Mouse (Mus musculus): Measurements from ENCODE around the gene Ino80.

The Ino80 gene

GRCm38 (mm10) chr2:119350555-119351486 lies 126.7 kb downstream of the Ino80 start, which contains the start of gene Chac1:
Gene Chac1, plus strand, starts transcription at chr2:119351229.
- DNase-seq: peak; percentile 88 to 95

DNA sequence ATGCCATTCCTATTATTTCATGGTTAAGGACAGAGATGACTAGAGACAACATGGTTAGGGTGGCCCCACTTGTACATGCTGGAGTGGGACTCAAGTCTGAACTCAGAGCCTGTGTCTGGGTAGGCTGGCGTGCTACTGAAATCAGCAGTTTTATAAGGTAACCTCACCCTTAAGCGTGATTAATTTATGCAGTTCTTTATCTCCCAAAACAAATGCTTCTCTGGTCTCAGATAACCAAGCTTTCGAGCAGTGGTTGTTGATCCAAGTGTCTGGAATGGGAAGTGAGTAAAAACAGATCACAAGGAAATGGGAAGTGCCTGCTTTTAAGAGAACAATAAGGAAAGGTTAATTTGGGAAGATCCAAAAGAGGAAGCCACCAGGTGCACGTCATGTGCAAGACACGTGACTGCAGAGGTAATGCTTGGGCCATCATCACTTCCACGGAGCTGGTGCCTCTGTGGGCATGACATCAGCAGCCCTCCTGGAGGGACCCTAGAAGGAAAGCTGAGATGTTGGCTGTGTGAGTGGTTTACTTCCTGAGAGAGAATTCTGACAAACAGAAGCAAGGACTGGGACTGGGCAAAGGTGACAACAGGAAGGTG lies 132.8 kb downstream of the Ino80 start:
- DNase-seq: peak in 1 of 2 experiments; percentile 43

- DNase-seq: peak; percentile 94
Observed at GRCm38 (mm10) chr2:119337425-119338265, 139.8 kb downstream of the Ino80 start.

DNA sequence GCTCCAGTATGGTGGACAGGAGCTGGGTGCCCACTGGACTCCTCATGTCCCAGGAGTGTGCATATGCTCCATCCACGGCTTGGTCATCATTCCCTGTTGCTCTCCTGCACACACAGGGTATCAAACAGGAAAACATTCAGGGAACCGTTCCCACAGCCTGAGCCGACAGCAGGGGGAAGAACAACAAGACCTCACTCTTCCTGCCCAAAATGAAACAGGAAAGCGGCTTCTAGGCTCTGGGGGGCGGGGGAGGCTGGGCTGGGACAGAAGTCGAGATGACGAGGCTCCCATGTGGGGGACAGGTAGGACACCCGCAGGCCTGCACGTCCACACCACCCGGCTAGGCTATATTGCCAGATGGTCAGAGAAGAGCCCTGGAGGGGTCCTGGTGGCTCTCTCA lies 141.0 kb downstream of the Ino80 start:
- DNase-seq: peak; percentile 52 to 72

- no peak for DNase-seq
Observed at GRCm38 (mm10) chr2:119336002-119336401, 141.5 kb downstream of the Ino80 start.

DNA sequence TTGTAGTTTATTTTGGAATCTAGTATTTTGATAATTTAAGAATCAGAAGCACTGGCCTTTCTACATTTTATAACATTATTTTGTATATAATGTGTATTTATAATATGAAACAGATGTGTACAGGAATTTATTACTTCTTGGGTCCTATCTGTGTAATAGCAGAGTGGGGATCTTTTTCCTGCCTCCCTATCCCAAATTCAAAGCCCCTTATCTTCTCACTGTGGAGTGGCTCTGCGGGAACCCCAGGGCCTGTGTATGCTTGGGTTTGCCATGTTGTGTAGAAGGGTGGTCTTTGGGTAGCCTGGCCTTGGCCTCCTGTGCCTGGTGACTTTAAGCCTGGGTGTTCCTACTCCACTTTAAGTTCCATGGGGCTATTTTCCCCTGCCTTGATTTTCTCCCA lies 142.0 kb downstream of the Ino80 start:
- DNase-seq: no peak

DNA sequence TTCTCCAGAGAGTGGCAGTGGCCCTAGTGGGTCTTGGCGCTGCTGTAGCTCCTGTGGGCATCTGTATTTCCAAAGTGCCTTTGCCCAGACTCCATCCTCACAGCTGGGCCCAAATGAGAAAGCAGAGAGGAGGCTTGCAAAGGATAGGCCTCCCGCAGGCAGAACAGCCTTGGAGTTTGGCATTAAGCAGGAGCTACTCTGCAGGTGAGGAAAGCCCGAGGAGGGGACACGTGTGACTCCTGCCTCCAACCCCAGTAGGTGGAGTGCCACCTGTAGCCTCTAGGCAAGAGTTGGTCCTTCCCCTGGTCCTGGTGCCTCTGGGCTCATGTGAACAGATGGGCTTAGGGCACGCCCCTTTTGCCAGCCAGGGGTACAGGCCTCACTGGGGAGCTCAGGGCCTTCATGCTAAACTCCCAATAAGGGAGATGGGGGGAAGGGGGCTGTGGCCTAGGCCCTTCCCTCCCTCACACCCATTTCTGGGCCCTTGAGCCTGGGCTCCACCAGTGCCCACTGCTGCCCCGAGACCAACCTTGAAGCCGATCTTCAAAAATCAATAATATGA lies 142.4 kb downstream of the Ino80 start:
- DNase-seq: peak in 1 of 2 experiments; percentile 34

DNA sequence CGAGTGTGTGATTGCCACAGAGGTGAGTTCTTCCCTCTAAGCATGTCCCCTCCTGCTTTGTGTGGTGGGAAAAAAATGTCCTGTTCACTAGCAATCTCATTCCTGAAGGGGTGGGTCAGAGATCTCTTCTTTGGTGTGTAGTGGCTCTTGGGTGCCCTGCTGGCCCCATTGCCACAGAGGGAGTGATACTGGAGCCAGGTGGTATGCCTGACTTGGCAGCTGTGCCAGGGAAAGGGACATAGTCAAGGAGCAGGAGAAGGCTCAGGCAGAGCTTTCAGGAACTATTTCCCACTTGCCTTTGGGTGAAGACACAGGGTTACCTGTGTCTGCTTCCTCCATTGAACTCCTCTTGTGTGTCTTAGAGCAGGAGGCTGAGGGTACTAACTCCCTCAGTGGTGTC lies 143.4 kb downstream of the Ino80 start:
- DNase-seq: no peak

DNA sequence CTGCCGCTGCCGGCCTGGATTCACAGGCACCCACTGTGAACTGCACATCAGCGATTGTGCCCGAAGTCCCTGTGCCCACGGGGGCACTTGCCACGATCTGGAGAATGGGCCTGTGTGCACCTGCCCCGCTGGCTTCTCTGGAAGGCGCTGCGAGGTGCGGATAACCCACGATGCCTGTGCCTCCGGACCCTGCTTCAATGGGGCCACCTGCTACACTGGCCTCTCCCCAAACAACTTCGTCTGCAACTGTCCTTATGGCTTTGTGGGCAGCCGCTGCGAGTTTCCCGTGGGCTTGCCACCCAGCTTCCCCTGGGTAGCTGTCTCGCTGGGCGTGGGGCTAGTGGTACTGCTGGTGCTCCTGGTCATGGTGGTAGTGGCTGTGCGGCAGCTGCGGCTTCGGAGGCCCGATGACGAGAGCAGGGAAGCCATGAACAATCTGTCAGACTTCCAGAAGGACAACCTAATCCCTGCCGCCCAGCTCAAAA lies 145.3 kb downstream of the Ino80 start:
- DNase-seq: peak in 1 of 2 experiments; percentile 38

DNA sequence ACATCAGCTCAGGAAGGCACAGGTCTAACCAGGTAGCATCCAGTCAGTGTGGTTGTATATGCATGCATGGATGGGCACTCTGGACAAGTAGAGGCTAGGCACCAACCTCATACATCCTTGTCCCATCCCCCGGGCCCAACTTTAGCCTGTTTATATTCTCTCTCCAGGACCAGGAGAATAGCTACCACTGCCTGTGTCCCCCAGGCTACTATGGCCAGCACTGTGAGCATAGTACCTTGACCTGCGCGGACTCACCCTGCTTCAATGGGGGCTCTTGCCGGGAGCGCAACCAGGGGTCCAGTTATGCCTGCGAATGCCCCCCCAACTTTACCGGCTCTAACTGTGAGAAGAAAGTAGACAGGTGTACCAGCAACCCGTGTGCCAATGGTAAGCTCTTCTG lies 146.7 kb downstream of the Ino80 start:
- DNase-seq: no peak

DNA sequence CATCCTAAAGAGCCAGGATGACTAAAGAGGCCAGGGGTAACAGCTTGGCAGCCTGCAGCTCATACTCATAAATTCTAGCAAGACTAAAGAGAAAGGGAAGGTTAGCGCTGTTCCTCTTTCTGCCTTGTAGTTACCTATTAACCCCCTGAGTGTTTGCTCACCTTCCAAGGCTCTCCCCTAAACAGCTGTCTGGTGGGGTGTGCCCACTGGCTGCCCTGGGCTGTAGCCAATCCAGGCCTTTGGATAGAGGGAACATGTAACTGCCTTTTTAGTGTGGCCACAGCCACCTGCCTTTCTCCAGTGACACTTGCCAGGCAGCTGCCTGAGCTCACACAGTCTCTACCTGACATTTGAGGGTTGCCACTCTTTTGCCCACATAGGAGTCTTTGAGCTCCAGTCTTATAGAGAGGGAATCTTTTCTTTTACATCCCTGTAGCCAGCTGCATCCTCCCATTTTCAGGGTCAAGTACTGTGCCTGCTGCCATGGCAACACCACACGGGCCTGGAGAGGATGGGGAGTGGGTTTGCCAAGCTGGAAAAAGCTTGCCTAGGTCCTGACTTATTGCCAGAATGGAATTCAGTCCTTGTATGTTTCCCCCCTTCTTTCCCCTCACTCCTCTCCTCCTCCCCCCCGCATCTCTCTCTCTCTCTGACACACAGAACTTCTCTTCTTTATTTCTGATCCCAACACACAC lies 148.2 kb downstream of the Ino80 start:
- DNase-seq: no peak

- DNase-seq: peak in 1 of 2 experiments; percentile 36
Observed at GRCm38 (mm10) chr2:119328546-119328945, 148.9 kb downstream of the Ino80 start.

GRCm38 (mm10) chr2:119327942-119328526 lies 149.5 kb downstream of the Ino80 start:
- no peak for DNase-seq

- DNase-seq: peak; percentile 83 to 92
Observed at GRCm38 (mm10) chr2:119327102-119327480, 150.4 kb downstream of the Ino80 start.

GRCm38 (mm10) chr2:119326161-119327101 lies 151.1 kb downstream of the Ino80 start:
- DNase-seq: peak in 1 of 2 experiments; percentile 63

- DNase-seq: peak; percentile 76 to 91
Observed at GRCm38 (mm10) chr2:119325568-119326143, 151.8 kb downstream of the Ino80 start, which contains the start of gene Dll4. Gene Dll4, plus strand, starts transcription at chr2:119325784.

DNA sequence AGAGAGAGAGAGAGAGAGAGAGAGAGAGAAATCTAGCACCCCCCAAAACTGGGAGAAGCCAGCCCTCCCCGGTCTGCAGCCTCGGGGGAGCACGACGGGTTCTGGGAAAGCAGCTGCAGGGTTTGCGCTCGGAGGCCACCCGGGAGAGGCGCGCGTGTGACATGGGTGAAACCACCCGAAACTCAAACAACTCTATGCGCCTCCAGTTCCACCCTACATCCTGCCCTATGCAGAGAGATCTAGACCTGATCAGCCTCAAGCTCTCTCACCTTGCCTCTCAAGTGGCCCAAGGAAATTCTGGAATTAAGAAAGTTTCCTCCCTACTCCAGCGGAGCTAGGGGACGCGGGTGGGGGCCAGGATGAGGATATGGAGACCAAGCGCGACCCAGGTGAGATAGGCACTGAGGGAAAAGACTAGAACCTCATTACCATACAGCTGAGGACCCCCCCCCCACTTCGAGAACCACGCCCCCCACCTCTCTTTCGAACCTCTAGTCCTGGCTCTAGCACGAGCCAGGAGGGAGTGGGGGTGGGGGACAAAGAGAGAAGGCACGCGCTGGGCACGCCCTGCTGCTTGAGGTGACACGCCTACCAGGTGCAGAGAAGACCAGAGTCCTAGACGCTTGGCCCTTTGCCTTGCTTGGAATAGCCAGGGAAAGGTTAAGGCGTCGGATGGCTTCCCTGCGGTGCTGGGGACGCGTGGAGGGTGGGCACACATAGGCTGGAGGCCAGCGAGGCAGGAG lies 152.7 kb downstream of the Ino80 start:
- peak; percentile 79 to 85 for DNase-seq

- DNase-seq: peak in 1 of 2 experiments; percentile 40
Observed at GRCm38 (mm10) chr2:119323866-119324575, 153.5 kb downstream of the Ino80 start.

Data from kidney, postnatal 25 days (tissue).